Comparison of ENCODE assay signal across 8 mouse cellular contexts in the genomic region with DNA sequence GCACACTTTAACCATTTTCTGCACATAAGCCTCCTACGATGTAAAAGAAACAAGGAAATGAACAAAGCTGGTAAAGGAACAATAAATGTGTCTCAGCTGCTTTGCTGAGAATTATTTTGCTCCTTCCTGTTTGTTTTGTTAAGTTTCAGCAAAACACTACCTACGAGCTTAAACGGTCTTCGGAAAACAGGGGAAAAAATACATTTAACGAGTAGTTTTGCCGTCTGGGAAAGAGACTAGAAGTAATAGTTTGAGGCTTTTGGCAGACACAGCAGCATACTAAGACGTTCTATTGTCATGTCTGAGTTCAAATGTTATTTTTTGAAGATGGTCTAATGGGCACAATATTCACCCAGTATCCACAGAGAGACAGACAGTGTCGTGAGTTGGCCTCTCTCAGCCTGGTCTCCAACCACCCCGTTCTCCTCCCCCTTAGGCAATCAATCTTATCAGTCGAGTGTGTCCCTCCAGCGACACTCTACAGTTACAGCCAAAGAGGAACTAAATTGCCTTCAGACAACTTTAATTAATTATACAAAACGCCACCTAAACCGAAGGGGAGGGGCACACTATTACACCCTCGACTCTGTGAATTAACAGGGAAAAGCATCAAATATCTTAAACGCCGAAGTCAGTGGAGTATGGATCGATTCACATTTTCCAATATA. TPM values are rescaled to one million over a fixed set of nuclear protein-coding genes. Genes with fewer than 3 reads are reported as not detected.
DNase-seq lines count a peak whose midpoint lies in the region; ATAC-seq and TF ChIP-seq lines count a peak whose summit lies in the region.

No protein-coding gene starts in this region.

- no peak overlapping the region for H3K9ac ChIP-seq in lung, postnatal 0 days (replicated peaks; ENCODE audit: low read depth)

- ATAC-seq in common myeloid progenitor, adult 5-6 weeks (replicated peaks; ENCODE audit: low read depth, poor library complexity, severe bottlenecking), result peak; percentile 37
- no peak for ATAC-seq in lung, postnatal 0 days

- intact Hi-C loops in heart, postnatal 36 days (cut with DNase I), result loop anchor here (5.0 to 10.0 kb wide), 8 partner anchors 188 to 1368 kb away; no protein-coding TSS in a partner anchor

- H3K4me1 ChIP-seq in lung, postnatal 0 days (ENCODE audit: insufficient read depth, low read depth, low read length), result no peaks in the 10 kb centered on the region

- no peak overlapping the region for H3K27ac ChIP-seq in lung, postnatal 0 days (ENCODE audit: low read length)

- peak overlapping the region; percentile 85 for H3K4me3 ChIP-seq in lung, postnatal 0 days (ENCODE audit: low read depth, low read length)

- H3K4me2 ChIP-seq in lung, postnatal 0 days (replicated peaks; ENCODE audit: low read depth, low read length), result peak overlapping the region; percentile 95

- 20% methylated on average over 17 of the region's 17 CpGs for WGBS in lung, postnatal 0 days

- TF ChIP-seq CTCF in lung, postnatal 0 days (IDR thresholded peaks at IDR 0.05), result no peak

- no peaks in the 10 kb centered on the region for H3K36me3 ChIP-seq in lung, postnatal 0 days (ENCODE audit: insufficient read depth, low read length)

- peak; percentile 32 for DNase-seq in adrenal gland, adult 2 months
- DNase-seq in adrenal gland, adult 18-20 months (ENCODE audit: low spot score in 2 of 2), result no peak
- DNase-seq in heart, postnatal 36 days, result peak; percentile 23 to 25
- DNase-seq in lung, postnatal 0 days (ENCODE audit: low spot score), result peak; percentile 35
- no peak for DNase-seq in right cerebral cortex, postnatal 25 days
- DNase-seq in yolk sac, embryonic 10.5 days (ENCODE audit: low spot score), result no peak
- DNase-seq in frontal cortex, postnatal 14 days (ENCODE audit: low spot score in 2 of 2), result no peak

- no peak for TF ChIP-seq EP300 in lung, postnatal 0 days (IDR thresholded peaks at IDR 0.05)

- H3K27me3 ChIP-seq in lung, postnatal 0 days (replicated peaks; ENCODE audit: insufficient read depth, low read length), result no peaks in the 10 kb centered on the region

- no peaks in the 10 kb centered on the region for H3K9me3 ChIP-seq in lung, postnatal 0 days (ENCODE audit: low read length)

RNA-seq across cellular contexts. Expression of gene Tent5a, which starts 1.8 kb away (rescaled TPM):
- 10 to 100 TPM; 11.9 to 12.6 TPM for total RNA-seq in adrenal gland, adult 2 months (2021)
- 2.7 TPM in 2 replicates for polyA plus RNA-seq in adrenal gland, adult 2 months (2012; rRNA removed)
- 10 to 100 TPM; 12.7 to 14.2 TPM for total RNA-seq in adrenal gland, adult 18-20 months (2021)
- total RNA-seq in common myeloid progenitor, adult 5-6 weeks (2017), result 23.4 and 32.7 TPM in 2 replicates
- total RNA-seq in heart, postnatal 36 days (2021), result 10 to 100 TPM in 1 of 2 experiments, 1 to 10 TPM in 1; 7.7 to 13.9 TPM
- polyA plus RNA-seq in lung, postnatal 0 days (2015; fragmentation: Nextera tagmentation; extraction: Ambion mirVana), result 6.8 and 7.1 TPM in 2 replicates

RNA-seq across cellular contexts. Expression of gene Gm11114, which starts 12.8 kb away (rescaled TPM):
- not detected for total RNA-seq in adrenal gland, adult 2 months (2021)
- not detected in 2 replicates for polyA plus RNA-seq in adrenal gland, adult 2 months (2012; rRNA removed)
- total RNA-seq in adrenal gland, adult 18-20 months (2021), result not detected
- not detected in 2 replicates for total RNA-seq in common myeloid progenitor, adult 5-6 weeks (2017)
- not detected for total RNA-seq in heart, postnatal 36 days (2021)
- not detected in 2 replicates for polyA plus RNA-seq in lung, postnatal 0 days (2015; fragmentation: Nextera tagmentation; extraction: Ambion mirVana)

Comparison
In these comparisons a context has a peak if more than half of its experiments do, and no peak if none do; other contexts are left out.
1. DNase-seq: peak in adrenal gland, adult 2 months (single experiment), heart, postnatal 36 days (2 of 2) and lung, postnatal 0 days (single experiment); none in adrenal gland, adult 18-20 months (0 of 2), right cerebral cortex, postnatal 25 days (single experiment), yolk sac, embryonic 10.5 days (single experiment) and frontal cortex, postnatal 14 days (0 of 2).